Mouse (Mus musculus) 3T3-L1 (cell line): ENCODE results near the gene Tbc1d24.

Experiments used
- DNase-seq: peaks from one replicate; pipeline ENCODE4 v3.0.0-alpha.2; 2015; ENCODE audit warnings: low read depth, low spot score

The Tbc1d24 gene

DNA sequence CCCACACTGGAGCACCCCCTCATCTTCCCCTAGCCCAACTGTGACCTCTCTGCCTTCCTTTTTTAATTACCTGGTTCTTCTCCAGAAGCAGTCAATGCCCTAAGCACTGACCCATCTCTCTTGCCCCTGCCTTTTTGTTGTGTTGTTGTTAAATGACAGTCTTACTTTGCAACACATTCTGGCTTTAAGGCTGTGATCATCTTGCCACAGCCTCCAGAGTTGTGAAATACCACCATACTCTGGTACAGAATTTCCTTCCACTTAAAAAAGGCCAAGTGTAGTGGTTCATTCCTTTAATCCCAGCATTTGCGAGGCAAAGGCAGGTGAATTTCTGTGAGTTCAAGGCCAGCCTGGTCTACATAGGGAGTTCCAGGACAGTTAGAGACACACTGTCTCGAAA is 14.4 kb downstream of the Tbc1d24 start:
- no peak for DNase-seq

DNA sequence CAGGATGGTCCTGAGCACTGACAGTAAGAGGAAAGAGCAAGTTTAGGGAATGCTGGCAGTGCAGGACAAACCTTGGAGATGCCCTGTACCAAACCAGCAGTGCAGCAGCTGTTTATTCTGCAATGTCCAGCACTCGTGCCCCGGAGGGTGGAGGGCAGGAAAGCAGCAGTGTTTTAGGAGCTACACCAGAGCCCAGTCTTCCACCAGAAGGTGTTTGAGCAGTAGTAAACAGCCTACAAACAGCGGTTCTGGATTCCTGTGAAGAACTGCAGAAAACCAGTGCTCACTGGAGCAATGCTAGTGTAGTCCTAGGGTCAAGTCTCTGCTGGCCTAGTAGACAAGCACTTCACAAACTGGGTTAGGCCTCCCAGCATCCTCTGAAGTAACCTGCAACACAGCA is 31.1 kb downstream of the Tbc1d24 start:
- no peak for DNase-seq

DNA sequence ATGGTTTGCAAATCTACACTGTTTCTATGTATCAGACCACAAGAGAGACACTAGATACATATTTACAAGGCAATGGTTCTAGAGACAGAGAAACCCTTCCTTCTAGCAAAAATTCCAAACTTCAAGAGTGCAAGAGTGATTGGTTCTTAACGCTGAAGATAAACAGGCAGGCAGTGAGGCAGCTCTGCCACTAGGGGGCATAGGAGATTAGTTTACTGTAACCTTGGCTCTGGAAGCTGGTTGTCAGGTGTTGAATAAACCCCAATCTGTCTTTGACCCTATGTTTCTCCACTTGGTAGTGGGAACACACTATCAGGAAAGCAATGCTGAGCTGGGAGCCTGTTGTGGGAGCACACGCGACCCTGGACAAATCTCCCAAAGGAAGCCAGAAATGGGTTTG is 31.9 kb downstream of the Tbc1d24 start:
- DNase-seq, result peak; percentile 87

DNA sequence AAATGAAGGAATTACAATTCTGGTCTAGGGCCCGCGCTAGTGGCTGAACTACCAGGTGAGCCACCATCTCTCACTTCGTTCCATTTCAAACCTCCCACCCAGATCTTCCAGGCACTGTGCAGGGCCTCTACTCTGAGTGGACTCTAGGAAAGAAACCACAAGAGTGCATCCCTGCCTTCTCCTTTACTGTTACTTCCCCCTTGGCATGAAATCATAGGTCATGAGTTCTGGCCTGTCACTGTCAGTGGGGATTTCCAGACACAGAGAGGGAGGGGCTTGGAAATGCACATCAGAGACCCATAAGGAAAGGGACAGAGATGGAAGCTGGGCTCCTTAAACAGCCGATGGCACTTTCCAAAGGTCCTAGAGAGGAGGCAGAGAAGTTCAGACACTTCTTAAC is 33.6 kb downstream of the Tbc1d24 start:
- no peak for DNase-seq

DNA sequence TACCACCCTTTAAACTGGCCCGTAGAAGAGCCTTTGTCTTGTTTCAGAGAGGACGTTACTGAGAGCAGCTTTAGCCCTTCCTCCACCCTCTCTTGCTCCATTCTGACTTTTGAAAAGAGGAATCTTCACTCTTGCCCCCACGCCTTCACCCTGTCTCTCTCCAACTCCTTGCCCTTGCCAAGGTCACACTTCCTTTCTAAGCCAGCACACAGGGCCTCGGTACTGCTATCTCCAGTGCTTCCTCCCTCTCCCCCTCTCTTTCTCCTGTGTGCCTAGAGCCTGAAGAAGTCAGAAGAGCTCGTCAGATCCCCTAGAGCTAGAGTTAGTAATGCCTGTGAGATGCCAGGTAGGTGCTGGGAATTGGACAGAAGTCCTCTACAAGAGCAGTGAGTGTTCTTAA is 34.6 kb downstream of the Tbc1d24 start:
- DNase-seq, result no peak

DNA sequence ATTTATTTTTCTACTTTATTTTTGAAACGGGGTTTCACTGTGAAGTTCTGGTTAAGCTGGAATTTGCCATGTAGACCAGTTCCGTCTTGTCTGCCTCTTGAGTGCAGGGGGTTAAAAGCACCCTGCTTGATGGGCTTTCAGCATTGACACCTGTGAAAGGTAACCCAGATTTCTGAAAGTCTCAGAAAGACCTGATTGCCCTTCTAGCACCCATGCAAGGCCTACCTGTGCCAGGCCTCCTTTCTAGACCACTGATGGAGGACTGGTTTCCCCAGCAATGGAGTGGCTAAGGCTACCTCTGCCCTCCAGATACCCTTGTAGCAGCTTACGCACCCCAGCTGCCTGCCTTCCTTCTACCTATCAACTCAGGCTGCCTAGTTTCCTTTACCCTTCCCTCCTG is 35.2 kb downstream of the Tbc1d24 start:
- DNase-seq, result no peak

DNA sequence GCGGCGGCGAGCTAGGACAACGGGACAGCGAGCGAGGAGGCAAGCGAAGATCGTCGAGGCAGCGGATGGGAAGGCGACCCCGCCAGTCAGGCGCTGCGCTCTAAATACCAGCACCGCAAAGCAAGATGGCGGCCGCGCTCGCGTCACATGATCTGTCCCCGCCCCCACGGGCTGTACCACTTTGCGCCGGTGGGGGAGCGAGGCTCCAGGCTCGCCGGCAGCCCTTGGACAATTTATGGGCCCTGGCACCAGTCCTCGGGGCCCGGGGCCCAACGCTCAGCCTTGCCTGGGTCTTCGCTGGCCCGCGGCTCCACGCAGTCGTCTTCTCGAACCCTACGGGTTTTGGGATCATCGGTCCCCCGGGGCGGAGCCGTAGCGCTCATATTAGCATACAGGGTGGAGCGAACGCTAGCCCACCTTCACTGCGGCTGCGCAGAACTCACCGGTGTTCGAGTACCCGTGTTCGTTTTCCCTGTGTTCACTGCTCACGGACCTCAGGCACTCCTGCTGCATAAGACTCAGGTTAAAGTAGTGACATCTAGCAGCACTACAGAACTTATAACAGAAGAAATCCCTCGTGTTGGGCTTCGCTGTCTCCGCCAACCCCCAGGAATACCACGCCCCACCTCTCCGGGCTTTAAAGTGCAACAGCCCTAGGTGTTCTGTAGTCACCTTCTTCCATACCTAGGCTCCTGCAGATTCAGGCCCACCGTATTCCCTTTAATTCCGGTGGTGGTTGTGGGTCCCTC is 35.9 kb downstream of the Tbc1d24 start, which contains the start of gene Atp6v0c:
Atp6v0c (minus strand) TSS at position 386 of the 749 bp plus-strand sequence.
- peak; percentile 97 for DNase-seq

DNA sequence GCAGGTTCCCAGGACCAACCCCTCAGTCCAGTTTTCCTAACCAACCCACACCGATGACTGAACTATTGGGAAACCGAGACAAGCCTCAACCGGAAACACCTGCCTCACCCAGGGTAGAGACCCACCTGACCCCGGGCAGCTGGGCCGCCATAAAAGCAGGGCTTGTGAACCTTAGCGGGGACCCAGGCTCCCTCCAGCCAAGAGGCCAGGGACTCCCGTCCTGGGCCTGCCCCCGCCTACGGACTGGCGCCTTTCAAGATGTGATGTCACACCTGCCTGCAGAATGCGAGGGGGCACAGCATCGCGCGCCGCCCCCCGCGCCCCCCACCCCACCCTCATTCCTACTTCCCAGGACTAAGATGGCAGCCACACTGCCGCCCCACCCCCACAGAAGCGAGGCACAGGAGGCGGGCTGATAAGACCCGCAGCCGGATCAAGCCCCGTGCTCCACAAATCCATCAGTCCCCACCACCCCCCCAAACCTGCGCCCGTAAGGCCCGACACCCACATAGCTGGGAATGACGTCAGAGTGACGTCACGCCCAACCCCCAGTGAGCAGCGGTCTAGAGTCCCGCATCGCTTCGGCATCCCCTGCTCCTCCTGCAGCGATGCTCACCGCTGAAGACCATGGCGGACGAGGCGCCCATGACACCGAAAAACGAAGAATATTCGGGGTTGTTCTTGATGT is 36.6 kb downstream of the Tbc1d24 start:
- peak; percentile 65 for DNase-seq

DNA sequence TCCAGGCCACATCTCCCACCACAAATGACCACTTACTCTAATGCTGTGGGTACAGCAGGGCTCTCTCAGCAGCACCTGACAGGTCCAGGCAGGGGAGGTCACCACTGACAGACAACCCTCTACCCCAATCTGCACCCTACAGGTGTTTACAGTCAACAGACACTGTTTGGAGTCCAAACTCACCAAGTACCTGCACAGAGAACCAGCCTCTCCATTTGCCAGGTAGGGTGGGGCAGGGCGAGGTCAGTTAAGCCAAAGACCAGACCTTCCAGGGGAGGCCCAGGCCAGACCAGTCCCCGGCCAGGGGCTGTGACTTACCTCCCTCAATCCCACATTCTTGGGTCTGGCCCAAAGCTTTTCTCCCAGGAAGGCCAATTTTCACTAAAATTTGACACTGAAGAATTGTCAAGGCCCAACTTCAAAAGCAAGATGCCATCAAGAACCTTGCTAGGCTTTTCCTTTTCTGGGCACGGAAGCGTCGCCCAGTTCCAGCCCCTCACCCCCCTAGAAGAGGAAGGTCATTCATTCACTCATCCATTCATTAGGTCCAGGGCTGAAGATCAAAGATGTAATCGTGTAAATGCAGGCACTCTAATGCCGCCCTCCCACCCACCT is 37.4 kb downstream of the Tbc1d24 start:
- DNase-seq, result no peak

DNA sequence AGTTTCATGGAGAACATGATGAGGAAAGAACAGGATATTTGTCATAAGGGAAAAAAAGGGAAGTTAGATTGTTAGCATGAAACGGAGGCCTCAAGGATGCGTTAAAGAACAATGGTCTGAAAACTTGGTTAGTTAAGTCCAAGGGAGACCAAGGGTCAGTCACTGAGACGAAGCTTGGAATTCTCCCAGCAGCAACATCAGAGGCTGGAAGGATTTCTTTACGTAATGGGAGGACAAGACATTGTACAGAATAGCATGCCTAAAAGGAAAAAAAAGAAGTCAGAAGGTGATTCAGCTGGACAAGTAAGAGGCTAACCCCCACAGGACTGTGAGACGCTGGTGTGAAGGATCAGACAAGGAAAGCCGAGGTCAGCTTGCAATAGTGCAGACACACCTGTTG is 38.2 kb downstream of the Tbc1d24 start:
- DNase-seq, result no peak

DNA sequence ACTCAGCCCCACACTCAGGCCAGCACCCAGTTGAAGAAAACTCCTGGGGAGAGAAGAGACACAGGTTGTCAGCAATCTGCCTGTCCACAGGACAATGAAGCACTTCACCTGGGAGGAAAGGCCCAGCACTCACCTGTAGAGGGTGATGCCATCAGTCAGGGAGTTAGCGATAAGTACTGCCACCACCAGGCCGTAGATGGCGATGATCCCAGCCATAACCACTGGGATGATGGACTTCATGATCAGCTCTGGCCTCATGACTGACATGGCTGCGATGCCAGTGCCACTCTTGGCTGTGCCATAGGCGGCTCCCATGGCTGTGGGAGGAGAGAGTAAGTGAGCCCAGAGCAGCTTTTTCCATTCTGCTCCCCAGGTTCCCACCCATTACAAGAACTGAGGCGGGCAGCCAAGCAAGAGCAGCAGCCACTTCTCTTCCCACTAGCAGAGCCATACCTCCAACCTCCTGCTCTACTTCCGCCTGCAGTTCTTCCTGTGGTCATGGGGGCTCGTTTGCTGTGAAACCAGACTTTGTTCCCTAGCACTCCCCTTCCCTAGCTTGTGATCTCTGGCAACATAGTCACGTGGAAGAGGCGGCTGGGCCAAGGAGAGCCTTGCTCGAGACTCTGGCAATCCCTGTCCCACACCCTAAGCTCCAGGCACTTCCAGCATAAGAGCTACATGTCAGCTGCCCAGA is 40.6 kb downstream of the Tbc1d24 start:
- DNase-seq, result no peak

DNA sequence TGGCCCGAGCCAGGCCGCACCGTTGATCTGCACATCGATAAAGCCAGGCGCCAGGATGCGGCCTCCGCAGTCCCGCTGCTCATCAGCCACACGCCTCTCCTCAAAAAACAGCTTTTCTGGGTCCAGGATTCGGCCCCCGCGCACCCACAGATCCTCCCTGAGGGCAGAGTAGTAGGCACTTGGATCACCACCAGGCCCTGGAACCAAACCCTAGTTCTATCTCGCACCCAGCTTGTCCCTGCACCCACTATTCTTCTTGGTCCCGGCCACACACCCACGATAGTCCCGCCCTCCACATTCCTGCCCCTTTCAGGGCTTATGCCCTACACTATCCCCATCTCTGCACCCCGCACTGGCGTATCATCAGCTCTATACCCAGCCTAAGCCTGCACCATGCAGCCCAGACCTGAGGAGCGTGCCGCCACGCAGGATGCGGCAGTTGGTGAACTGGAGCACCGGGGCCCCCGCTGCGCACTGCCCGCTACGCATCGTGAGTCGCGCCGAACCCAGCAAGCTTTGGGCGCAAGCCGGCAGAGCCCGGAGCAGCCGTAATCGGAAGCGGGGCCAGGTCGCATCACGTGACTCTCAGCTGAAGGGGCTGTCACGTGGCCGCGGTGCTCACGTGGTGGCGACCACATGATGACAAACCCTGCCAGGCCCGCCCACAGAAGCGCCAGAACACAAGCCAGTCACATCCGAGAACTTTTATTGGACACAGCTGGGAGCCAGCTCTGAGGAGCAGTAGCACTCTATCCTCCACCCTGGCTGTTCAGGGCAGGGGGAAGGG is 42.0 kb downstream of the Tbc1d24 start, which contains the start of gene Amdhd2:
Amdhd2 (minus strand) TSS at position 591 of the 787 bp plus-strand sequence.
- DNase-seq, result peak; percentile 98

DNA sequence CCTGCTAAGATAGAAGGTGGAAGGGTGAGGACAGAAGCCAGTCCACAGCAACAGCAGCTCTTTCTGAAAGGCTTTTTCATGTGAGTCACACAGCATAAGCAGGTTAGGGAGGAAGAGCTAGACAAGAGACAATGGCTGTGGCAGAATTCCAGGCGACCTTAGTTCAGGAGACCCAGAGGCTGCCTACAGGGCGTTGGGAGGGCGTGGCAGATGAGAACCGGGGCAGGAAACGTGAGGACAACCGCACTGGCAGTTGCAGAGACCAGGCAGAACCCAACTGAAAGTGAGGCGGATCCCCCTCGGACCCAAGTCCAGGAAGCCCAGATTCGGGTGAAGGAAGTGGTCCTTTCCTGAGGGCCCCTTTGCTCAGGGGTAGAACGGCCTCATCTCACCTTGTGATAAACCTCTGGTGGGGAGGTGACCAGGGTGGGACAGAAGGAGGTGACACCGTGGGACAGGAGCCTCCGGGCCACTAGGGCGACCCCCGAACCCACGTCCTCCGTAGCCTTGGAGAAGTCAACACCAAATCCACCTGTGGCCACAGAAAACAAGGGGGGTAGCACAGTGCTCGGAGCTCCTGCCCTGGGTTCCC is 42.7 kb downstream of the Tbc1d24 start:
- DNase-seq, result peak; percentile 76

DNA sequence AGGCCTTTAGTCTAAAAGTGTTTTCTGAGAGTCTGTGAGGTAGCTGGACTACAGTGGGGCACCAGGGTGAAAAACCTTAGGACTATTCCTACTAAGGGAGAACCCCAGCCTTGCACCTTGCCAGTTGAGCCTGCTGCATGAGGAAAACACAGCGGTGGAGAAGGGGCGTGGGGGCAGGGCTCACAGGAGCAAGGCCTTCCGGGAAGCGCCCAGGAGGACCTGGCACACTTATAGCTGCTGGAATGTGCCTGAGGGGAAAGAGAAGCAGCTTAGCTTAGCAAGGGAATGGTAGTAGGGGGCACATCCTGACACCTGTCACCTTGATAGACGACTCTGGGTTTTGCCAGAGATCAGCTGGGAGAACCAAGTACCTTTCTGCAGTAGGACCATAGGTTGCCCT is 43.9 kb downstream of the Tbc1d24 start:
- no peak for DNase-seq

DNA sequence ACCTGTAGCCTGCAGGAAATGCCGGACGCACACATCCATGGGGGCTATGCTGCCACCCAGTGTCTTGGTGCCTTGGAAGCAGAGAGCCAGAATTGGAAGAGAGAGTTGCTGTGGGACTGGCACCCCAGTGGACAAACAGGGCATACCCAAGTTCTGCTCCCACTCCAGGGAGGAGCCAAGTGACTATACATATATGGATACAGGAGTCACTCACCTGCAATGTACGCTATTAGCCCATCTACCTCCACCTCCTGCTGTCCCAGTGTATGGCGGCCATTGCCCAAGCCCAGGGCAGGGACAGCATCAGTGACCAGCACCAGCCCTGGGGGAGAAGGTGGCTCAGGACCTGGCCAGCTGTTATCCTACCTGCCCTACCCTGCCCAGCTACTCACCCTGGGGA is 47.8 kb downstream of the Tbc1d24 start:
- no peak for DNase-seq

DNA sequence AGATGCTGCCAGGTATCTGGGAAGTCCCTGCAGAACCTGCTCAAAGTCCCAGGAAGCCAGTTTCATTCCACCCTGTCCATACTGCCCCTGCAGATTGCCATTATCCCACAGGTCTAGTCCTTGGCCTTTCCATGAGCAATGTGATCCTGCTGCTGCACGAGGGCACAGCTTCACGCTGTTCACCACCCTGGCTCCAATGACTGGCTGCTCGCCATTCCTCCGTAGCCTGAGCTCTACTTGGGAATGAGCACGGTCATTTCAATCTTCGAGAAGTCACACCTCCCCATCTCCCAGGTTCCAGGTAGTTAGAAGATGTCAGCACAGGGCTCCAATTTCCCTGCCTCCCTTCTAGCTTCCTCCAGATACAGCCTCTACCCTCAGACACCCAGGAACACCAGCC is 48.2 kb downstream of the Tbc1d24 start:
- no peak for DNase-seq

DNA sequence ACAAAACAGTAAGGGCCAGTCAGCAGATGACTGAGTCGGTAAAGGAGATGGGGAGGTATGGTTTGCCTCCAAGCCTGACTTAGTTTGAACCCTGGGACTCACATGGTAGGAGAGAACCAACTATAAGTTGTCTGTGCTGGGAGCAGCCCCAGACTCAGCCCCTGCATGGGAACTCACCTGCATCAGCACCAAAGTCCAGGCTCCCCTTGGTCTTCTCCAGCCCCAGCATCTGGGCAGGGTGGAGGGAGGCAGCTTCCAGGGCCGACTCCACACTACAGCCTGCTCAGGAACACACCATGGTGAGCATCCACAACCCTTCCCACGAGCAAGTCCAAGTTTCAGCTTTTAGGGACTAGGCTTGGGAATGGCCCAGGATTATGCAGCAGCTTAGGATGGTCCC is 49.0 kb downstream of the Tbc1d24 start:
- DNase-seq, result no peak

DNA sequence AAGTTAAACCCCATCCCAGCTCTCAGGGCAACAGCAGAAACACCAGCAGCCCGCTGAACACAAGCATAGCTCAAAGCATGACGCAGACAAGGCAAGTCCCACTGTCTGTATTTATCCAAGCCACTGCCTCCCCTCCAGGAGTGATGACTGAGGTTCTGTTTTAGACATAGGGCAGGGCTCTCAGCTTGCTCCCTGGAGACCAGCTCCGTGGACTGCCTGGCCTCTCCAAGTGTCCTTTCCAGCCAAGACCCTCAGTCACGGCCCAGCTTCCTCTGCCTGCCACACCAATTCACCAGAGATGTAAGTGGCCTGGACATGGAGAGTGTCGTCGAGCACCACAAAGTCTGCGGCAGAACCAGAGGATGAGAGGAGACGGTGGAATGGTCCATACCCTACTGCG is 49.6 kb downstream of the Tbc1d24 start:
- no peak for DNase-seq

DNA sequence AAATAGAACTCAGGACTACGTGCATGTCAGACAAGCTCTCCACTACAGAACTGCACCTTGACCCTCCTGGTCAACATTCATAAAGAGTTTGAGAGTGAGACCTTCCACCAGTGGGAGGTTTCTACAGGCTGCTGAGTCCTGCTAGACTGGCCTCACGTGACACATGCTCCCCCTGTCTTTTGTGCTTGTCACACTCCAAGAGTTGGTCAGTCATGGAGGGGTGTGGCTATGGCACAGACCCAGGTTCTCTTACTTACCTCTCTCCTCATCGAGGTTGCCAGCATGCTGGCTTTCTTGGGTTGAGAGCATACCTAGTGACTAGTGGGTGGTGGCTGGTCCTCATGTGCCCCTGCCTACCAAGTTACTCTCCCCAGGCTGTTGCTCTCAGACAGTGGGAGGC is 50.9 kb downstream of the Tbc1d24 start:
- no peak for DNase-seq

DNA sequence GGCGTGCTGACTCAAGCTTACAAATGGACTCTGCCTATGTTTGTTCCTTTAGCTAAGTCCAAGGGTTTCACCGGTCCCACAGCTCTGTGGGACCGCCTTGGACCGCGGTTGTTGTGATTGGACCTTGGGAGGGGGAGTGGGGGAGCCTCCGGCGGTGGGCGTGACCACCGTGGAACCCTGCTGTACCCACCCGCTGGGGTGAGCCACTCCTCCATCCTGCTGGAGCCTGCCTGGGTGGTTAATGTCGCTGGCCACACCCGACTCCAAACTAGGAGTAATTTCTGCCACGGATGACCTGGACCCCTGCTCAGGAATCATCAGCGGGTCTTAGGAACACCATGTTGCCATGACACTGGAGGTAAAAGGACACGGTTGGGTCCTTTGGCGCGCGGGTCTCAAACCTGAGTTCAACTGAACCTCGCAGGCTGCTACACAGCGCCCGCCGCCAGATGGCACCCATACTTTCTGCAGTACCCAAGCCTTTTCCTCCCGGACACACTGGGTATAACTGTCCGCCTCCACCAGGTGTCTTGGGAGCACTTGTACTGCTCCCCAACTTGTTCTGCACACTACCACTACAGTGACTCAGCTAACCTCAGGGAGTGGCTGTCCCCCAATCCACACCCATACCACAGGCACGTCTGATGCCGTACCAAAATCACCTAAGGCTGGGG is 53.3 kb downstream of the Tbc1d24 start:
- peak; percentile 94 for DNase-seq
